Mouse (Mus musculus) myocyte (in vitro differentiated cells): ENCODE data around the gene Fhad1. TPM values are rescaled to one million over a fixed set of nuclear protein-coding genes. Genes with fewer than 3 reads are reported as not detected.

ENCODE experiments used
- H3K27me3 ChIP-seq: one replicate; pipeline ENCODE4 v1.6.1; 2011; ENCODE audit not compliant: control insufficient read depth, insufficient read depth, insufficient read length
- H3K36me3 ChIP-seq: one replicate; pipeline ENCODE4 v1.6.1; 2011; ENCODE audit not compliant: control insufficient read depth, insufficient read depth
- H3K4me2 ChIP-seq: one replicate; pipeline ENCODE4 v1.6.1; 2011; ENCODE audit warnings: low read depth, control low read depth
- H3K4me3 ChIP-seq: one replicate; pipeline ENCODE4 v1.5.1; 2011; ENCODE audit warnings: mild to moderate bottlenecking, control low read depth, moderate library complexity
- H3K79me2 ChIP-seq: one replicate; pipeline ENCODE4 v1.6.1; 2011; ENCODE audit not compliant: control insufficient read depth, insufficient read depth
- H3ac ChIP-seq: one replicate; pipeline ENCODE4 v1.6.1; 2011; ENCODE audit not compliant: control insufficient read depth, insufficient read length
- CEBPB ChIP-seq: IDR thresholded peaks from 2 replicates; pipeline ENCODE4 v1.6.1; 2011; ENCODE audit warnings: mild to moderate bottlenecking, moderate library complexity; ENCODE audit not compliant: poor library complexity, insufficient read depth, severe bottlenecking
- E2F4 ChIP-seq: IDR thresholded peaks from one replicate; pipeline ENCODE4 v1.6.1; 2011; ENCODE audit warnings: mild to moderate bottlenecking, control low read depth, moderate library complexity; ENCODE audit not compliant: insufficient read depth
- MAX ChIP-seq: IDR thresholded peaks from one replicate; pipeline ENCODE4 v1.6.1; 2011; ENCODE audit warnings: low read depth, mild to moderate bottlenecking, control low read depth
- MYOD1 ChIP-seq, 3 experiments: IDR thresholded peaks; one replicate each; pipeline ENCODE4 v1.6.1; 2011; ENCODE audit warnings: control low read depth in 2 of 3, low read depth in 2 of 3, mild to moderate bottlenecking in 2 of 3, moderate library complexity in 1 of 3; ENCODE audit not compliant: insufficient read length in 2 of 3, control insufficient read depth in 1 of 3
- MYOG ChIP-seq, 3 experiments: IDR thresholded peaks; one replicate each; pipeline ENCODE4 v1.6.1; 2011; ENCODE audit warnings: control low read depth in 2 of 3, low read depth in 2 of 3, mild to moderate bottlenecking in 2 of 3; ENCODE audit not compliant: insufficient read length in 2 of 3, control insufficient read depth in 1 of 3, insufficient read depth in 1 of 3
- POLR2A ChIP-seq: IDR thresholded peaks from one replicate; pipeline ENCODE4 v1.6.1; 2011; ENCODE audit warnings: low read depth, mild to moderate bottlenecking, control low read depth, moderate library complexity; ENCODE audit not compliant: insufficient read length
- POLR2AphosphoS2 ChIP-seq: IDR thresholded peaks from one replicate; pipeline ENCODE4 v1.6.1; 2011; ENCODE audit warnings: low read depth, control low read depth; ENCODE audit not compliant: insufficient read length
- REST ChIP-seq: IDR thresholded peaks from one replicate; pipeline ENCODE4 v1.6.1; 2011; ENCODE audit warnings: mild to moderate bottlenecking, control low read depth, moderate library complexity; ENCODE audit not compliant: insufficient read depth, insufficient read length
- SRF ChIP-seq: IDR thresholded peaks from one replicate; pipeline ENCODE4 v1.6.1; 2011; ENCODE audit warnings: low read depth; ENCODE audit not compliant: control insufficient read depth, insufficient read length
- TCF12 ChIP-seq: IDR thresholded peaks from one replicate; pipeline ENCODE4 v1.6.1; 2011; ENCODE audit warnings: mild to moderate bottlenecking, control low read depth; ENCODE audit not compliant: poor library complexity, insufficient read depth, severe bottlenecking
- TCF3 ChIP-seq: IDR thresholded peaks from one replicate; pipeline ENCODE4 v1.6.1; 2011; ENCODE audit warnings: low read depth, control low read depth; ENCODE audit not compliant: insufficient read length
- USF1 ChIP-seq: IDR thresholded peaks from one replicate; pipeline ENCODE4 v1.6.1; 2011; ENCODE audit warnings: low read depth, mild to moderate bottlenecking, control low read depth, moderate library complexity
- polyA plus RNA-seq: library from polyadenylated mRNA; unstranded; fragments of >200 nt; fragmentation: generic; extraction: Trizol; gene quantifications from one replicate; pipeline ENCODE4 v1.2.1, GENCODE M21; 2012; ENCODE audit warnings: missing spikeins

Gene Fhad1
- polyA plus RNA-seq, 1 experiment = 0.17 TPM

GRCm38 (mm10) chr4:141897225-141897624, 117.7 kb downstream of the Fhad1 start:
- no peak overlapping the region for H3ac ChIP-seq
- no peak overlapping the region for H3K4me3 ChIP-seq
- H3K27me3 ChIP-seq = peaks cover 8% of the 10 kb centered on the region
- no peaks in the 10 kb centered on the region for H3K79me2 ChIP-seq
- peak; percentile 44 for TF ChIP-seq TCF12
- peak; percentile 60 for TF ChIP-seq SRF
- TF ChIP-seq POLR2AphosphoS2 = no peak
- TF ChIP-seq CEBPB = no peak
- TF ChIP-seq REST = no peak
- no peak for TF ChIP-seq POLR2A
- no peak for TF ChIP-seq USF1
- peak; percentile 47 to 95 (median 84) for TF ChIP-seq MYOG (IDR thresholded peaks at IDR 0.05; ENCODE audit: control insufficient read depth in 1 of 3, insufficient read depth in 1 of 3, insufficient read length in 2 of 3, low read depth in 2 of 3)
- no peak for TF ChIP-seq E2F4
- no peak for TF ChIP-seq MAX
- peak; percentile 86 for TF ChIP-seq TCF3
- TF ChIP-seq MYOD1 (IDR thresholded peaks at IDR 0.05; ENCODE audit: control insufficient read depth in 1 of 3, insufficient read length in 2 of 3, low read depth in 2 of 3) = peak in 2 of 3 experiments; percentile 86 to 91
- H3K36me3 ChIP-seq = no peaks in the 10 kb centered on the region
- no peak overlapping the region for H3K4me2 ChIP-seq

GRCm38 (mm10) chr4:141895772-141896171, 119.1 kb downstream of the Fhad1 start:
- Histone ChIP-seq H3K4me2 (no peak overlapping the region), H3K27me3 (no peaks in the 10 kb centered on the region), H3ac (no peak overlapping the region), H3K79me2 (no peaks in the 10 kb centered on the region), H3K4me3 (no peak overlapping the region), H3K36me3 (no peaks in the 10 kb centered on the region)
- no peak for TF ChIP-seq MAX
- no peak for TF ChIP-seq CEBPB
- no peak for TF ChIP-seq MYOD1 (IDR thresholded peaks at IDR 0.05; ENCODE audit: control insufficient read depth in 1 of 3, insufficient read length in 2 of 3, low read depth in 2 of 3)
- no peak for TF ChIP-seq REST
- no peak for TF ChIP-seq POLR2A
- TF ChIP-seq SRF = no peak
- no peak for TF ChIP-seq MYOG (IDR thresholded peaks at IDR 0.05; ENCODE audit: control insufficient read depth in 1 of 3, insufficient read depth in 1 of 3, insufficient read length in 2 of 3, low read depth in 2 of 3)
- no peak for TF ChIP-seq POLR2AphosphoS2
- no peak for TF ChIP-seq TCF3
- no peak for TF ChIP-seq TCF12
- TF ChIP-seq E2F4 = no peak
- TF ChIP-seq USF1 = no peak

GRCm38 (mm10) chr4:141893157-141893784, 121.6 kb downstream of the Fhad1 start:
- Histone ChIP-seq H3K4me3 (no peak overlapping the region), H3K36me3 (no peaks in the 10 kb centered on the region)
- TF ChIP-seq POLR2A (no peak), E2F4 (no peak), POLR2AphosphoS2 (no peak), TCF3 (no peak), SRF (no peak), REST (no peak), USF1 (no peak), TCF12 (no peak), MYOG (IDR thresholded peaks at IDR 0.05; ENCODE audit: control insufficient read depth in 1 of 3, insufficient read depth in 1 of 3, insufficient read length in 2 of 3, low read depth in 2 of 3) (no peak), MYOD1 (IDR thresholded peaks at IDR 0.05; ENCODE audit: control insufficient read depth in 1 of 3, insufficient read length in 2 of 3, low read depth in 2 of 3) (no peak), CEBPB (no peak), MAX (no peak)

GRCm38 (mm10) chr4:141886385-141886968, 128.4 kb downstream of the Fhad1 start:
- H3ac ChIP-seq = no peak overlapping the region
- H3K4me2 ChIP-seq = no peak overlapping the region
- H3K27me3 ChIP-seq = no peaks in the 10 kb centered on the region
- H3K79me2 ChIP-seq = no peaks in the 10 kb centered on the region
- TF ChIP-seq MAX (no peak), SRF (no peak), CEBPB (no peak), MYOG (IDR thresholded peaks at IDR 0.05; ENCODE audit: control insufficient read depth in 1 of 3, insufficient read depth in 1 of 3, insufficient read length in 2 of 3, low read depth in 2 of 3) (no peak), TCF12 (no peak), MYOD1 (IDR thresholded peaks at IDR 0.05; ENCODE audit: control insufficient read depth in 1 of 3, insufficient read length in 2 of 3, low read depth in 2 of 3) (no peak), POLR2A (no peak), POLR2AphosphoS2 (no peak), USF1 (no peak), TCF3 (no peak), REST (no peak), E2F4 (no peak)
- H3K4me3 ChIP-seq = no peak overlapping the region
- no peaks in the 10 kb centered on the region for H3K36me3 ChIP-seq

More at GRCm38 (mm10) chr4:141893157-141893784, 121.6 kb downstream of the Fhad1 start:
- H3K79me2 ChIP-seq = no peaks in the 10 kb centered on the region
- H3ac ChIP-seq = no peak overlapping the region
- H3K27me3 ChIP-seq = no peaks in the 10 kb centered on the region
- no peak overlapping the region for H3K4me2 ChIP-seq
